8 mouse cellular contexts compared by ENCODE assay signal in the genomic region with DNA sequence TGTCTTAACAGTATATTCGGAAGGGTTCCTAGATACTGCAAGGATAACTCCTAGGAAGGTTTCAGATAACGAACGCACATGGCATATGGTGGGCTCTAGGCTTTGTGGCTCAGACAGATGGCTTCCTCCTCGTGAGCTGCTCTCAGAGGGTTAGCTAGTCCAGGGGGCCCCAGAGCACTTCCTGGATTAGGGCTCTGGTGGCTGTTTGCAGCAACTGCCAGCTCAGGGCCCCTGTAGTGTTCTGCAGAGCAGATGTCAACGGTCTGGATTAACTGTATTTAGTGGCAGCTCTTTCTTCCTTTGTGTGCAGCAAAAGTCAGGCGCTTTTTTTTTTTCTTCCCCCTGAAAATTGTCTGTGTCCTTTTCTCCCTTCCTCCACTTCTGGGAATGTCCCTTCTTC. TPM values are rescaled to one million over a fixed set of nuclear protein-coding genes. Genes with fewer than 3 reads are reported as not detected.
A peak's percentile ranks its signal among the peaks of the same experiment; 100 is the strongest.
DNase-seq lines count a peak whose midpoint lies in the region; ATAC-seq and TF ChIP-seq lines count a peak whose summit lies in the region.

No protein-coding gene starts in this region.

- H3K9me3 ChIP-seq in heart, embryonic 12.5 days (replicated peaks), result no peaks in the 10 kb centered on the region
- no peaks in the 10 kb centered on the region for H3K9me3 ChIP-seq in hindbrain, embryonic 14.5 days (ENCODE audit: control insufficient read depth, low read length)

- intact Hi-C loops in heart, postnatal 25 days (cut with DNase I), result no loop called here

- DNase-seq in heart, postnatal 25 days (ENCODE audit: low spot score), result no peak
- peak; percentile 89 for DNase-seq in brain, embryonic 14.5 days (ENCODE audit: low read depth)
- peak; percentile 50 for DNase-seq in hindbrain, embryonic 14.5 days (ENCODE audit: low spot score)
- DNase-seq in mesoderm, embryonic 11.5 days (ENCODE audit: low read depth, low spot score), result peak; percentile 55
- DNase-seq in thymus, adult 18-20 months, result peak; percentile 76 to 82
- DNase-seq in cerebellum, adult 9-11 months, result no peak
- no peak for DNase-seq in MN1 (ENCODE audit: low spot score)

- H3K9ac ChIP-seq in heart, embryonic 12.5 days, result no peak overlapping the region
- peak overlapping the region; percentile 4; the same call in 1 of the 2 replicates for H3K9ac ChIP-seq in hindbrain, embryonic 14.5 days

- H3K27ac ChIP-seq in heart, embryonic 12.5 days (ENCODE audit: poor library complexity, severe bottlenecking), result peak overlapping the region; percentile 61
- H3K27ac ChIP-seq in hindbrain, embryonic 14.5 days, result peak overlapping the region; percentile 71

- H3K4me3 ChIP-seq in heart, embryonic 12.5 days, result no peak overlapping the region
- H3K4me3 ChIP-seq in hindbrain, embryonic 14.5 days (replicated peaks; ENCODE audit: low read length), result no peak overlapping the region

- ATAC-seq in heart, embryonic 12.5 days (ENCODE audit: insufficient number of reproducible peaks, low FRiP score), result peak; percentile 77
- ATAC-seq in hindbrain, embryonic 14.5 days (ENCODE audit: low FRiP score), result peak; percentile 78

- no peaks in the 10 kb centered on the region for H3K36me3 ChIP-seq in heart, embryonic 12.5 days
- H3K36me3 ChIP-seq in hindbrain, embryonic 14.5 days (replicated peaks; ENCODE audit: control insufficient read depth, insufficient read depth), result no peaks in the 10 kb centered on the region

- H3K4me2 ChIP-seq in heart, embryonic 12.5 days, result peak overlapping the region; percentile 32; the same call in 1 of the 2 replicates
- H3K4me2 ChIP-seq in hindbrain, embryonic 14.5 days (replicated peaks), result 0 out of 2 replicates have a peak overlapping the region, but pooled peaks have one; percentile 9

- 3% methylated on average over 6 of the region's 6 CpGs for WGBS in heart, embryonic 12.5 days
- WGBS in hindbrain, embryonic 14.5 days, result 7% methylated on average over 6 of the region's 6 CpGs

- peaks cover 17% of the 10 kb centered on the region for H3K4me1 ChIP-seq in heart, embryonic 12.5 days (replicated peaks)
- H3K4me1 ChIP-seq in hindbrain, embryonic 14.5 days (replicated peaks; ENCODE audit: control insufficient read depth, insufficient read depth, low read length), result peaks cover 16% of the 10 kb centered on the region

- TF ChIP-seq POLR2A in brain, embryonic 14.5 days (IDR thresholded peaks at IDR 0.05; ENCODE audit: borderline replicate concordance, extremely low read depth, insufficient read depth, insufficient read length, poor library complexity, severe bottlenecking), result no peak

- TF ChIP-seq CTCF in brain, embryonic 14.5 days (IDR thresholded peaks at IDR 0.05; ENCODE audit: borderline replicate concordance, extremely low read depth, insufficient read depth, insufficient read length), result peak; percentile 30; the same call in 1 of the 2 replicates

- H3K27me3 ChIP-seq in heart, embryonic 12.5 days (replicated peaks), result no peaks in the 10 kb centered on the region
- H3K27me3 ChIP-seq in hindbrain, embryonic 14.5 days (ENCODE audit: control insufficient read depth, insufficient read depth, low read length), result no peaks in the 10 kb centered on the region

RNA-seq across cellular contexts. Expression of a gene that starts 11.1 kb away (rescaled TPM):
- 0.56 and 0.77 TPM in 2 replicates for polyA plus RNA-seq in heart, embryonic 12.5 days (2016; fragmentation: Nextera tagmentation; extraction: Ambion mirVana)
- not detected for total RNA-seq in heart, postnatal 25 days (2021)
- polyA plus RNA-seq in brain, embryonic 14.5 days (2012; rRNA removed), result 1.4 TPM in 2 replicates
- 1.1 and 1.2 TPM in 2 replicates for polyA plus RNA-seq in hindbrain, embryonic 14.5 days (2014; fragmentation: Nextera tagmentation; extraction: Ambion mirVana)

RNA-seq across cellular contexts. Expression of a gene that starts 16.8 kb away (rescaled TPM):
- polyA plus RNA-seq in heart, embryonic 12.5 days (2016; fragmentation: Nextera tagmentation; extraction: Ambion mirVana), result 1.2 and 1.4 TPM in 2 replicates
- total RNA-seq in heart, postnatal 25 days (2021), result 10 to 100 TPM; 16.2 to 16.7 TPM
- polyA plus RNA-seq in brain, embryonic 14.5 days (2012; rRNA removed), result 2.0 and 3.5 TPM in 2 replicates
- polyA plus RNA-seq in hindbrain, embryonic 14.5 days (2014; fragmentation: Nextera tagmentation; extraction: Ambion mirVana), result 2.5 and 4.0 TPM in 2 replicates

Comparison
In these comparisons a context has a peak if more than half of its experiments do, and no peak if none do; other contexts are left out.
1. DNase-seq: peak in brain, embryonic 14.5 days (single experiment), hindbrain, embryonic 14.5 days (single experiment), mesoderm, embryonic 11.5 days (single experiment) and thymus, adult 18-20 months (2 of 2); none in heart, postnatal 25 days (single experiment), cerebellum, adult 9-11 months (single experiment) and MN1 (single experiment).